Mouse (Mus musculus) midbrain, embryonic 10.5 days (tissue): Measurements from ENCODE around the gene Hrk. TPM values are rescaled to one million over a fixed set of nuclear protein-coding genes. Genes with fewer than 3 reads are reported as not detected.

Experiments used
- DNase-seq: peaks from one replicate; pipeline ENCODE4 v3.0.0-alpha.2; 2017; ENCODE audit warnings: low spot score
- H3K27ac ChIP-seq: fragments of 300-500 bp; sonication (generic); replicated peaks from 2 replicates; pipeline ENCODE4 v1.5.1; 2016; ENCODE audit warnings: mild to moderate bottlenecking
- H3K27me3 ChIP-seq: fragments of 300-500 bp; sonication (generic); 2 replicates; pipeline ENCODE4 v1.6.1; 2016; ENCODE audit warnings: low read depth, mild to moderate bottlenecking; ENCODE audit not compliant: poor library complexity, severe bottlenecking
- H3K36me3 ChIP-seq: fragments of 300-500 bp; sonication (generic); 2 replicates; pipeline ENCODE4 v1.6.1; 2016; ENCODE audit warnings: mild to moderate bottlenecking, moderate library complexity
- H3K4me1 ChIP-seq: fragments of 300-500 bp; sonication (generic); 2 replicates; pipeline ENCODE4 v1.6.1; 2016
- H3K4me3 ChIP-seq: fragments of 300-500 bp; sonication (generic); 2 replicates; pipeline ENCODE4 v1.5.1; 2016; ENCODE audit warnings: mild to moderate bottlenecking, moderate library complexity
- H3K9me3 ChIP-seq: fragments of 300-500 bp; sonication (generic); replicated peaks from 2 replicates; pipeline ENCODE4 v1.6.1; 2016; ENCODE audit warnings: mild to moderate bottlenecking
- WGBS: fragments of 180-500 bp; shearing (Covaris S2); methylation state at CpG from one replicate; pipeline ENCODE4 v1.1.7; 2016; 5-methylcytosine and 5-hydroxymethylcytosine counted together
- polyA plus RNA-seq: library from polyadenylated mRNA; unstranded; fragments of >200 nt; fragmentation: Nextera tagmentation; extraction: Ambion mirVana; gene quantifications from 2 replicates; pipeline ENCODE4 v1.2.1, GENCODE M21; 2016

The Hrk gene
- polyA plus RNA-seq = 0.06 and 0.10 TPM in 2 replicates

- Histone ChIP-seq H3K4me3 (no peak within 1 kb of the TSS), H3K4me1 (peaks cover 10% of the 10 kb centered on the region), H3K27ac (no peak within 1 kb of the TSS), H3K9me3 (no peaks in the 10 kb centered on the region), H3K36me3 (no peaks in the 10 kb centered on the region), H3K27me3 (peaks cover 80% of the 10 kb centered on the region)
- WGBS = 74% methylated on average over 12 of the region's 12 CpGs
- DNase-seq = no peak
Observed at GRCm38 (mm10) chr5:118164581-118164980, at the start of gene Hrk. Gene Hrk (plus strand): TSS chr5:118164648.

GRCm38 (mm10) chr5:118118351-118118750 lies 46.1 kb upstream of the Hrk start:
- no peak for DNase-seq
- Histone ChIP-seq H3K27me3 (no peaks in the 10 kb centered on the region), H3K4me3 (no peak overlapping the region), H3K27ac (0 out of 2 replicates have a peak overlapping the region, but pooled peaks have one; percentile 38), H3K4me1 (peaks cover 23% of the 10 kb centered on the region), H3K9me3 (no peaks in the 10 kb centered on the region), H3K36me3 (peaks cover 44% of the 10 kb centered on the region)
- 89% methylated on average over 3 of the region's 3 CpGs for WGBS

- DNase-seq = no peak
- Histone ChIP-seq H3K36me3 (peaks cover 40% of the 10 kb centered on the region), H3K27ac (no peak overlapping the region), H3K4me1 (peaks cover 28% of the 10 kb centered on the region), H3K27me3 (no peaks in the 10 kb centered on the region), H3K4me3 (no peak overlapping the region), H3K9me3 (no peaks in the 10 kb centered on the region)
- 92% methylated on average over 5 of the region's 5 CpGs for WGBS
Observed at GRCm38 (mm10) chr5:118118922-118119321, 45.5 kb upstream of the Hrk start.

GRCm38 (mm10) chr5:118120670-118121069 lies 43.8 kb upstream of the Hrk start:
- 38% methylated on average over 2 of the region's 2 CpGs for WGBS
- H3K9me3 ChIP-seq = no peaks in the 10 kb centered on the region
- H3K27ac ChIP-seq = 0 out of 2 replicates have a peak overlapping the region, but pooled peaks have one; percentile 3
- no peak overlapping the region for H3K4me3 ChIP-seq
- DNase-seq = no peak
- peaks cover 49% of the 10 kb centered on the region for H3K36me3 ChIP-seq
- no peaks in the 10 kb centered on the region for H3K27me3 ChIP-seq
- peaks cover 28% of the 10 kb centered on the region for H3K4me1 ChIP-seq

GRCm38 (mm10) chr5:118121928-118122327 lies 42.5 kb upstream of the Hrk start:
- no peaks in the 10 kb centered on the region for H3K9me3 ChIP-seq
- no peaks in the 10 kb centered on the region for H3K27me3 ChIP-seq
- H3K36me3 ChIP-seq = peaks cover 54% of the 10 kb centered on the region
- H3K27ac ChIP-seq = no peak overlapping the region
- WGBS = 90% methylated on average over 4 of the region's 4 CpGs
- peaks cover 22% of the 10 kb centered on the region for H3K4me1 ChIP-seq
- no peak for DNase-seq
- H3K4me3 ChIP-seq = no peak overlapping the region

- Histone ChIP-seq H3K27ac (0 out of 2 replicates have a peak overlapping the region, but pooled peaks have one; percentile 46), H3K4me3 (no peak overlapping the region), H3K27me3 (no peaks in the 10 kb centered on the region), H3K9me3 (no peaks in the 10 kb centered on the region), H3K4me1 (peaks cover 22% of the 10 kb centered on the region), H3K36me3 (peaks cover 60% of the 10 kb centered on the region)
- no peak for DNase-seq
- WGBS = 57% methylated on average over 10 of the region's 10 CpGs
Observed at GRCm38 (mm10) chr5:118123096-118123495, 41.4 kb upstream of the Hrk start.

GRCm38 (mm10) chr5:118126671-118127070 lies 37.8 kb upstream of the Hrk start:
- Histone ChIP-seq H3K36me3 (peaks cover 70% of the 10 kb centered on the region), H3K9me3 (no peaks in the 10 kb centered on the region), H3K4me1 (peaks cover 6% of the 10 kb centered on the region), H3K27me3 (no peaks in the 10 kb centered on the region), H3K27ac (no peak overlapping the region), H3K4me3 (no peak overlapping the region)
- 88% methylated on average over 4 of the region's 4 CpGs for WGBS
- DNase-seq = no peak

- Histone ChIP-seq H3K27me3 (no peaks in the 10 kb centered on the region), H3K4me1 (peaks cover 6% of the 10 kb centered on the region), H3K36me3 (peaks cover 74% of the 10 kb centered on the region), H3K4me3 (no peak overlapping the region), H3K27ac (no peak overlapping the region), H3K9me3 (no peaks in the 10 kb centered on the region)
- no peak for DNase-seq
- 91% methylated on average over 6 of the region's 6 CpGs for WGBS
Observed at GRCm38 (mm10) chr5:118128208-118128607, 36.2 kb upstream of the Hrk start.

GRCm38 (mm10) chr5:118128651-118129050 lies 35.8 kb upstream of the Hrk start:
- Histone ChIP-seq H3K9me3 (no peaks in the 10 kb centered on the region), H3K4me1 (peaks cover 1% of the 10 kb centered on the region), H3K36me3 (peaks cover 72% of the 10 kb centered on the region), H3K4me3 (no peak overlapping the region), H3K27ac (no peak overlapping the region), H3K27me3 (no peaks in the 10 kb centered on the region)
- no peak for DNase-seq
- WGBS = 90% methylated on average over 9 of the region's 9 CpGs

- WGBS = 87% methylated on average over 5 of the region's 5 CpGs
- Histone ChIP-seq H3K9me3 (no peaks in the 10 kb centered on the region), H3K36me3 (peaks cover 65% of the 10 kb centered on the region), H3K27me3 (no peaks in the 10 kb centered on the region), H3K4me3 (no peak overlapping the region), H3K27ac (no peak overlapping the region), H3K4me1 (no peaks in the 10 kb centered on the region)
- DNase-seq = no peak
Observed at GRCm38 (mm10) chr5:118136391-118136790, 28.1 kb upstream of the Hrk start.

- DNase-seq = no peak
- H3K9me3 ChIP-seq = no peaks in the 10 kb centered on the region
- H3K36me3 ChIP-seq = peaks cover 72% of the 10 kb centered on the region
- WGBS = 92% methylated on average over 8 of the region's 8 CpGs
- no peaks in the 10 kb centered on the region for H3K27me3 ChIP-seq
- no peak overlapping the region for H3K4me3 ChIP-seq
- H3K4me1 ChIP-seq = no peaks in the 10 kb centered on the region
- no peak overlapping the region for H3K27ac ChIP-seq
Observed at GRCm38 (mm10) chr5:118139630-118140029, 24.8 kb upstream of the Hrk start.

- WGBS = 93% methylated on average over 8 of the region's 8 CpGs
- Histone ChIP-seq H3K4me3 (no peak overlapping the region), H3K4me1 (peaks cover under 1% of the 10 kb centered on the region; the same call in 1 of the 2 replicates), H3K27ac (no peak overlapping the region), H3K9me3 (no peaks in the 10 kb centered on the region), H3K36me3 (peaks cover 65% of the 10 kb centered on the region), H3K27me3 (no peaks in the 10 kb centered on the region)
- DNase-seq = no peak
Observed at GRCm38 (mm10) chr5:118142471-118142870, 22.0 kb upstream of the Hrk start.

- H3K4me1 ChIP-seq = peaks cover 3% of the 10 kb centered on the region; the same call in 1 of the 2 replicates
- 83% methylated on average over 12 of the region's 12 CpGs for WGBS
- H3K36me3 ChIP-seq = peaks cover 57% of the 10 kb centered on the region
- no peak overlapping the region for H3K4me3 ChIP-seq
- no peak overlapping the region for H3K27ac ChIP-seq
- no peaks in the 10 kb centered on the region for H3K9me3 ChIP-seq
- H3K27me3 ChIP-seq = no peaks in the 10 kb centered on the region
- no peak for DNase-seq
Observed at GRCm38 (mm10) chr5:118143211-118144026, 21.0 kb upstream of the Hrk start.
